Mouse (Mus musculus) embryonic facial prominence, embryonic 11.5 days (tissue): ENCODE measurements at regions not wholly inside any gene's neighbourhood (a gene's known extent, or its start where the extent isn't known, plus 50 kb on each side); places are given as distances from the start of the nearest gene placed in this dataset.

Source experiments
- ATAC-seq: fragments of 200-750 bp; cut with Nextera tagmentation; replicated peaks from 2 replicates; pipeline ENCODE4 v1.8.0; 2017; ENCODE audit warnings: low read depth; ENCODE audit not compliant: insufficient number of reproducible peaks, low FRiP score, low TSS enrichment
- DNase-seq: peaks from one replicate; pipeline ENCODE4 v3.0.0-alpha.2; 2015; ENCODE audit warnings: low spot score
- H3K27ac ChIP-seq: fragments of 300-500 bp; sonication (generic); replicated peaks from 2 replicates; pipeline ENCODE4 v1.5.1; 2014; ENCODE audit warnings: mild to moderate bottlenecking, low read depth, low read length, control low read depth
- H3K27me3 ChIP-seq: fragments of 300-500 bp; sonication (generic); 2 replicates; pipeline ENCODE4 v1.6.1; 2014; ENCODE audit warnings: mild to moderate bottlenecking, low read length, moderate library complexity, mixed read lengths; ENCODE audit not compliant: control insufficient read depth, insufficient read depth
- H3K36me3 ChIP-seq: fragments of 300-500 bp; sonication (generic); replicated peaks from 2 replicates; pipeline ENCODE4 v1.6.1; 2014; ENCODE audit warnings: low read depth, mild to moderate bottlenecking, low read length, moderate library complexity, mixed read lengths; ENCODE audit not compliant: control insufficient read depth, insufficient read depth
- H3K4me1 ChIP-seq: fragments of 300-500 bp; sonication (generic); 2 replicates; pipeline ENCODE4 v1.6.1; 2014; ENCODE audit warnings: low read length, mixed read lengths; ENCODE audit not compliant: control insufficient read depth, insufficient read depth
- H3K4me2 ChIP-seq: fragments of 300-500 bp; sonication (generic); 2 replicates; pipeline ENCODE4 v1.6.1; 2014; ENCODE audit warnings: low read depth, mild to moderate bottlenecking, control low read depth, low read length, moderate library complexity
- H3K4me3 ChIP-seq: fragments of 300-500 bp; sonication (generic); 2 replicates; pipeline ENCODE4 v1.5.1; 2014; ENCODE audit warnings: low read depth, low read length, control low read depth
- H3K9ac ChIP-seq: fragments of 300-500 bp; sonication (generic); replicated peaks from 2 replicates; pipeline ENCODE4 v1.6.1; 2014; ENCODE audit warnings: mild to moderate bottlenecking, control low read depth, low read length
- H3K9me3 ChIP-seq: fragments of 300-500 bp; sonication (generic); replicated peaks from 2 replicates; pipeline ENCODE4 v1.6.1; 2016; ENCODE audit warnings: mild to moderate bottlenecking, low read length, inconsistent platforms, mixed read lengths; ENCODE audit not compliant: control insufficient read depth
- WGBS: fragments of 180-500 bp; shearing (Covaris S2); extraction: QIAGEN DNeasy Blood & Tissue Kit; methylation state at CpG from one replicate; pipeline ENCODE4 v1.1.7; 2014; 5-methylcytosine and 5-hydroxymethylcytosine counted together

DNA sequence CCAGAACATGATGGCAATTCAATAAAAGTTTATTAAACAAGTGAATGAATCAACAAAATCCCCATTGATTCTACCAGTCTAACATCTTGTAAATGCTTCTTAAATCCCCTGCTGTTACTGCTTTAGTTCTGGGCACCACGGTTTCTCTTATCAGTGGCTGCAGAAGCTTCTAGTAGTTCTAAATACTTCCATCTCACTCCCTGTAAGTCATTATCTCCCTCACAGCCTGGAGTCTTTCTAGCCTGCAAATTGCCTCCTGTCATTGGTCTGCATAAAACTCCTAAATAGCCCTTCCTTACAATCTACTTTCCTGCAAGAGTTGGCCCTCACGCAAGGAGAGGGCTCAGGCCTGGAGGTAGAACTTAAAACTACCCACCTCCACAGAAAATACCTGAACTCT, 53.0 kb upstream of the Krr1 start:
- Histone ChIP-seq H3K9me3 (no peaks in the 10 kb centered on the region), H3K4me1 (no peaks in the 10 kb centered on the region), H3K27me3 (no peaks in the 10 kb centered on the region), H3K4me3 (no peak overlapping the region), H3K9ac (no peak overlapping the region), H3K36me3 (no peaks in the 10 kb centered on the region), H3K4me2 (no peak overlapping the region), H3K27ac (no peak overlapping the region)
- 87% methylated on average over 2 of the region's 2 CpGs for WGBS
- no peak for DNase-seq
- ATAC-seq: no peak

DNA sequence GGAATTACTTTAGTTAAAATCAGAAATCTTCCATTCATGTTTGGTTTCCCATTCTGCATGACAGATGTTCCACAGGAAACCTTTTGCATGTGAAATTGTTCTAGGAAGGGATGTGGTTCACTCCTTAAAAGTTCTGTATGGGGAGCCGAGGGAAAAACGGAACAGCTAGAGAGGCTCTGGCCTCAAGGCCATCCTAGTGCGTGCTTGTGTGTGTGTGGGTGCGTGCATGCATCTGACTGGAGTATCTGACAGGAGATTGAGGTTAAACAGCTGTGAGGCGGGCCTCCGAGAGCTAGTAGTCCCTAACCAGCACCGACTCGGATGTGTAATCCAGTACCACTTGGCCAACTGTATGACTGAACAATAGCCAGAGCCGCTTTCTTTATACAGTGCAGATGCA, 51.0 kb upstream of the Krr1 start:
- no peaks in the 10 kb centered on the region for H3K27me3 ChIP-seq
- no peak overlapping the region for H3K4me3 ChIP-seq
- H3K4me1 ChIP-seq: no peaks in the 10 kb centered on the region
- no peaks in the 10 kb centered on the region for H3K36me3 ChIP-seq
- no peak overlapping the region for H3K9ac ChIP-seq
- DNase-seq (no peak), ATAC-seq (no peak)
- no peaks in the 10 kb centered on the region for H3K9me3 ChIP-seq
- no peak overlapping the region for H3K4me2 ChIP-seq
- WGBS: 81% methylated on average over 9 of the region's 9 CpGs
- no peak overlapping the region for H3K27ac ChIP-seq
